Mouse (Mus musculus) layer of hippocampus, postnatal 14 days (tissue): ENCODE data around the gene Tfeb. TPM values are rescaled to one million over a fixed set of nuclear protein-coding genes. Genes with fewer than 3 reads are reported as not detected.

Source experiments
- DNase-seq, 2 experiments: peaks; one replicate each; pipeline ENCODE4 v3.0.0; 2021 to 2022; ENCODE audit warnings: low spot score in 2 of 2, mixed read lengths in 1 of 2
- total RNA-seq, 2 experiments: library from RNA; stranded (reverse); gene quantifications; 2 replicates each; pipeline ENCODE4 v1.2.3; 2021

Gene Tfeb
- total RNA-seq, 2 experiments from 2014 or later = 12.6 to 14.8 TPM

DNA sequence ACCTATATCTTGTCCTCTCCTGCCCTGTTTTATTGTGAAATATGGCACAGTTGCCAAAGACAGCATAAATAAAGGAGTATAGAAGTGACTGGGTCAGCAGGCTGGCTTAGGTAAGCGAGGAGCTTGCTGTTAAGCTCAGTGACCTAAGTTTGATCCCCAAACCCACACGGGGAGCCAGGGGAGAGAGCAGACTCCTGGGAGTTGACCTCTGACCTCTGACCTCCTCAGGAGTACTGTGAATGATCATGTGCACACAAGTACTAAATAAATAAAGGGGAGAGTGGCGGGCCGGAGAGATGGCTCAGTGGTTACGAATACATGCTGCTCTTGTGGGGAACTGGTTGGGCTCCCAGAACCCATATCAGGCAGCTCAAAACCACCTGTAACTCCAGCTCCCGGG is 13.3 kb downstream of the Tfeb start:
- DNase-seq = no peak

DNA sequence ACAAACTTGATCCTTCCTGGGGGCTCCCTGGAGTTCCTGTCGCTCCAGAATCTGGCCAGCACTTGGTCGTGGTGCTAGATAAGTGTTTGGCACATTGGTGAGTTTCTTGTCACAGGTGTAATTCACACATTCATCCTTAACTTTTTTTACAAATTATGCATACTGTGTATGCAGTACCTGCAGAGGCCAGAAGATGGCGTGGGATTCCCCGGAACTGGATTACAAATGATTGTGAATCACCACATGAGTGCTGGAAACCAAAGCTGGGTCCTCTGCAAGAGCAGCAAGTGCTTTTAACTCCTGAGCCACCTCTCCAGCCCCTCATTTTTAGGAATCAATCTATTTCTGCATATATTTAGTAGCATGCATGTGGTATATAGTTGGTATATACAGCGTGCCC is 15.0 kb downstream of the Tfeb start:
- no peak for DNase-seq

DNA sequence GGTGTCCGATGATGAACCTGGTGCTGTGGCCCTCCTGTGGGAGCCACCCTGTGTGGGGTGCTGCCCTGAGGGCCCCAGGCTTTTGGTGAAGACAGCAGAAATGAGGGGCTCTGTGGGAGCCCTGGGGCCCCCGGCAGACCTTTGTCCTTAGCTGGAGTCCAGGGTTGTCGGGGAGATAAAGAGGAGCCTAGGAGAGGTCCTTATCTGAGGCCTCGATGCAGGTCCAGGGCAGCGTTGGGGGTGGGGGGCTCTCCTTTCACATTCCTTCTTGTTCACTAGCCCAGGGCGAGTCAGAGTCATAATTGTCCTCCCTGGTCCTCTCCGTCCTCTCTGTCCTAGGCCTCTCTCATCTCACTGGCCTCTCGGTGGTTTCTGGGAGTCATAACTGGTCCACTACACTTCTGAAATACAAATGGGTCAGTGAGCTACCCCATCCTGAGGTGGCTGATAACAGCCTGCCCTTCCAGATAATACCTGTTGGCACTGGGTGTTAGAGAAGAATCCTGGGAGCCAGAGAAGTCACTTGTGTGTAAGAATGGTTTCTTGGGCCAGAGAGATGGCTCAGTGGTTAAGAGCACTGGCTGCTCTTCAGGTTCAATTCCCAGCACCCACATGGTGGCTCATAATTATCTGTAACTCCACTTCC is 16.4 kb downstream of the Tfeb start:
- no peak for DNase-seq

GRCm38 (mm10) chr17:47754246-47754645 is 17.4 kb downstream of the Tfeb start:
- DNase-seq = peak in 1 of 2 experiments; percentile 16

- no peak for DNase-seq
Observed at GRCm38 (mm10) chr17:47756366-47756765, 19.5 kb downstream of the Tfeb start.

GRCm38 (mm10) chr17:47757056-47757610 is 20.3 kb downstream of the Tfeb start:
- DNase-seq = no peak

GRCm38 (mm10) chr17:47759702-47760410 is 23.0 kb downstream of the Tfeb start:
- DNase-seq = no peak

DNA sequence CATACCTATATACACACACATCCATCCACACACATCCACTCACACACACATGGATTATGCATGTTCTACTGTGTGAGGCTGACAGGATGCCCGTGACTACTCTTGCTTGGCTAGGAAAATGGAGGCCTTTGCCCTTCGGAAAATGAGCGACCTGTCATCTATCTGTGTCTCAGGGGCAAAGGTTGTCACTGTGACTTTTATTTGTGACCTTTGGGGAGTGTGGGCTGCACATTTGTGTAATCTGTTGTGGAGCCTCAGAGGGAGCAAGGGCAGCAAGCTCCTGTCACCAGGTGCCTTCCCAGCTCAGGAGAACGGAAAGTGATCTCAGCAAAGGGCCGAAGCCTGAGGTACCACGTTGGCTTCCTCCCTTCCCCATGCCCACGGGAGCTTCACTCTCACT is 25.2 kb downstream of the Tfeb start:
- DNase-seq = no peak

- DNase-seq = peak; percentile 72 to 90
Observed at GRCm38 (mm10) chr17:47762518-47763340, 25.9 kb downstream of the Tfeb start.

DNA sequence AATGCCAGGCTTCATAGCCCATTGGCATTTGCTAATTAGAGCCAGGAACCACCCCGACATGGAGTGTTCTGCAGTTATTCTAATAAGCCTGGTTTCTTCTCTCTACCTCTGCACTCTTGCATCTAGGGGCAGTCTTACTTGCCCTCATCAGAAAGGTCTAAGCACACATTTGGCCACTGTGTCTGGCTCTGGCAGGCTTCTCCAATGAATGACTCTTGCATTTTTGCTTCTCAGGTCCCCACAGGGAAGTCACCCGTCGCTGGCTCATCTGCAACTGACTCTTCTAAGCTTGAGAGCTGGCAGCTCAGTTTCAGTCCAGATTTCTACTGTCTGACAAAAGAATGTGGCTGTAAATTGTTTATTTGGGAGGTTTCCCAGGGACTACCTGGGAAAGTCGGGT is 29.2 kb downstream of the Tfeb start:
- DNase-seq = no peak

DNA sequence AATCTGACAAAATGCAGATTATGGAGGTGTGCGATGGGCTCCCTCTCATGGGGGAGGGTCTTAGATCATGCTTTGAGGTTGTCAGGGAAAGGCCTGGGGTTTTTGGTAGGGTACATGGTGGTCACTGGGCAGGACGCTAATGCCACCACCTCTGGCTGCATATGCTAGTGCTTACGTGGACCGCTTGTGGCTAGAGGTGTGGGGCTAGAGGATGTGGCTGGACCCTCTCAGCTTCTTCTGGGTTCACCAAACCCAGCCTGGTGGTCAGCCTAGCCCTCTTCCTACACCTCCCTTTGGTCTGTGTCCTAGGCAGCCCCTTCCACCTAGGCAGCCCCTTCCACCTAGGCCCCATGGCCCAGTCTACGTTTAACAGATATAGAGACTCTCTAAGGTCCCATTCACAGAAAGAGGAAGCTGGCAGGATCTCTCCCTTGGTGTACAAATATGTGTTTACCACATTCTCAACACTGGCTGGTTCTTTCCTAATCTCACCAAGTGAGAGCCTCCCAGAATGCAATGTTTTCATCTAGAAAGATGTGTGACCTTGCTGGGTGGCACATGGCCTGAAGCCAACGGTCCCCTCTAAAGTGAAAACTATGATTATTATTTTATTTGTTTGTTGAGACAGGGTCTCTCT is 29.7 kb downstream of the Tfeb start:
- no peak for DNase-seq

- DNase-seq = no peak
Observed at GRCm38 (mm10) chr17:47767081-47767455, 30.2 kb downstream of the Tfeb start.

DNA sequence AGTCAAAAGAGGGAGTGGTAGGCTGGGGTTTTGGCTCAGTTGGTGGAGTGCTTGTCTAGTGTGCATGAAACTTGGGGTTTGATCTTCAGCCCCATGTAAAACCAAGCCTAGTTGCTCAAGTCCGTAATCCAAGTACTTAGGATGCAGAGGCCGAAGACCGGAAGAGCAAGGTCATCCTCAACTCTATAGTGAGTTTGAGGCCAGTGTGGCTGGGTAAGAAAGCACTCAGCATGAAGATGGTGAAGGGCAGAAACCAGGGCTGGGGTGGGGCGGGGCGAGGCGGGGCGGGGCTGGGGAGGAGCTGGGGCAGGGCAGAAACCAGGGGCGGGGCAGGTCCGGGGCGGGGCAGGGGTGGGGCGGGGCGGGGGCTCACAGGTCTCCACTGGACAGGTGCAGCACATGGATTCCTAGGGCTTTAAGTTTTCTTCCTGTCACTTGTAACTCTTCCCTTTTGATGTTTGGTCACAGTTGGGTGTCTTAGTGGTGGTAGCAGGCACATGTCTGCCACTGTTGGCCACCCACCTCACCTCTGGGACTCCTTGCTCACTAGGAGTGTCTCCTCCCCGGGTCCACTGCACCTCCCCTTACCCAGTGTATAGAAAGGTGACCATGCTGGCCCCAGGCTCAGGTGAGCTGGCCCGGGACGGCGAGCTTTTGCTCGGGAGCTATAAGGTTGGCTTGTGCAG is 30.8 kb downstream of the Tfeb start:
- DNase-seq = no peak

DNA sequence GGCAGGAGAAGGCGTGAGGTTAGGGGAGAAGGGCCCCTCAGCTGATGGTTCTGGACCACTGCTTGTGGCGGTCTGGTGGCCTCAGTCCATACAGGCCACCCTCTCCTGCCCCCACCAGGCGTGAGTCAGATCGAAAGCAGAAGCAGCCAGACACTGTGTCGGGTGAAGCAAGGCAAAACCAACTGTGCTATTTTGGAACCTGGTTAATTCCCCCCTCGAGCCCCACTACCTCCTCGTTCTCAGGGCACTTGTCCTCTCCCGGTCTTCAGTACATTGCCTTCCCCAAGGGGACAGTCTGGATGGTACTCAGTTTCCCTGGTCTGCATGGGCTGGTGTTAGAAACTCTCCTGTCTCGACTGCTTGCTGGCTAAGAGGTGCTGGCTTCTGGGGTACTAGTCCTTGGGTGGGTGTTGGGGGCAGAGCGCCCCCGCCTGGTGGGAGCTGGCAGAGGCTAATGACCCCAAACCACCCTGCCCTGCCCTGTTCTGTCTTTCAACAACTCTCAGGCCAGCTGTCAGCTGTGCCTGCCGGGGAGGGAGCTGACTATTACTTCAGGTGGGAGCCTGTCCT is 32.0 kb downstream of the Tfeb start:
- DNase-seq = peak; percentile 22 to 45

- no peak for DNase-seq
Observed at GRCm38 (mm10) chr17:47769389-47770299, 32.8 kb downstream of the Tfeb start.

- DNase-seq = no peak
Observed at GRCm38 (mm10) chr17:47773604-47774003, 36.8 kb downstream of the Tfeb start.

DNA sequence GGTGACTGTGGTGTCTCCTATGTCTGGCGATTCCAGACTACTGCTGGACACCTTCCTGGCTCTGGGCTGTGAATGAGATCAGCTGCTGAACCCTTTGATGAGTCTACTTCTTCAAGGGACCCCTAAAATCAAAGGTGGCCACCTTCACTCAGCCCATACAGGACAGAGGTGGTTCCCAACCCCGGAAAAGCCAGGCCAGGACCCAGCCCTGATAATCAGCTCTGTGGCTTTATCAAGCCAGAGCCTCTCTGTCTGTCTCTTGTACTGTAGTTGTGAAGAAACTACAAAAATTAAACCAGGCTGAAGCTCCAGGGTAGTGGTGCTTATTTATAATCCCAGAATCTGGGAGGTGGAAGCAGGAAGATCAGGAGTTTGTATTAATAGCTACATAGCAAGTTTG is 40.3 kb downstream of the Tfeb start:
- no peak for DNase-seq

GRCm38 (mm10) chr17:47780470-47780869 is 43.6 kb downstream of the Tfeb start:
- no peak for DNase-seq

- DNase-seq = no peak
Observed at GRCm38 (mm10) chr17:47782486-47782885, 45.7 kb downstream of the Tfeb start.
